Mouse (Mus musculus): ENCODE measurements around the gene Fam43a.

- no peak for TF ChIP-seq CTCF (IDR thresholded peaks at IDR 0.05; ENCODE audit: low read depth)
- TF ChIP-seq EP300 (IDR thresholded peaks at IDR 0.05; ENCODE audit: low read depth) = no peak
Measured at GRCm38 (mm10) chr16:30575815-30576214, 23.7 kb upstream of the Fam43a start.
